Mouse (Mus musculus): ENCODE data around the gene Tsx. TPM values are rescaled to one million over a fixed set of nuclear protein-coding genes. Genes with fewer than 3 reads are reported as not detected.

The Tsx gene
- total RNA-seq (2012; rRNA removed), result 3.0 and 4.3 TPM in 2 replicates

DNA sequence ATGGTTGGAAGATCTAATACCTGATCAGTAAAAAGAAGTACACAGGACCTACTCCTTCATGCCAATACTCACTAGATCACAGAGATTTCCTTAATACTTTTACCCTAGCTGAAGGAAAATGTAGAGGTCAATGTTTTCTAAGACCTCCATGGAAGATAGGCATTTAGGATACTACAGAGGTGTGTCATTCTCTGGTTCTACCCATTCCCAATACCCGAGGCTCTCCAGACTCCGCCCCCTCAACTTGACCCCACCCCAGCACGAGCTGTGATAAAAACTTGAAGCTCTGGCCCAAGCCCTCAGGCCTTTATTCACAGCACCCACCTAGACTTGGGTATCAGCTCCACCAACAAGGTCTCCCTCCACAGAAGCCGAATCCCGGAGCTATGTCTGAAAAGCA lies at the start of gene Tsx:
Tsx (plus strand) TSS at position 301 of the 400 bp plus-strand sequence.
- H3K36me3 ChIP-seq (ENCODE audit: control insufficient read depth, insufficient read depth, low read length, poor library complexity, severe bottlenecking), result no peaks in the 10 kb centered on the region
- H3K9ac ChIP-seq (ENCODE audit: insufficient read depth, low read depth, low read length, poor library complexity, severe bottlenecking), result no peak within 1 kb of the TSS
- H3K4me1 ChIP-seq (ENCODE audit: control insufficient read depth in 2 of 2, insufficient read depth in 2 of 2, low read length in 2 of 2, poor library complexity in 1 of 2), result no peaks in the 10 kb centered on the region
- TF ChIP-seq CHD2 (IDR thresholded peaks at IDR 0.05; ENCODE audit: low read depth, low read length), result no peak
- TF ChIP-seq ZNF384 (IDR thresholded peaks at IDR 0.05; ENCODE audit: low read depth, low read length), result no peak
- no peak within 1 kb of the TSS for H3K4me3 ChIP-seq (ENCODE audit: insufficient read depth in 1 of 2, low read depth in 1 of 2, low read length in 2 of 2, poor library complexity in 1 of 2, severe bottlenecking in 1 of 2)
- no peak for DNase-seq (ENCODE audit: low read depth, low spot score)
- in situ Hi-C loops (cut with MboI; ENCODE audit: low sequenced_read_pairs in 2 of 2, unreplicated experiment in 2 of 2), result no loop called here
- H3K9me3 ChIP-seq (ENCODE audit: control insufficient read depth, insufficient read depth, low read depth, low read length), result no peaks in the 10 kb centered on the region
- no peak within 1 kb of the TSS for H3K27ac ChIP-seq (ENCODE audit: insufficient read depth, low read depth, low read length, poor library complexity, severe bottlenecking)

DNA sequence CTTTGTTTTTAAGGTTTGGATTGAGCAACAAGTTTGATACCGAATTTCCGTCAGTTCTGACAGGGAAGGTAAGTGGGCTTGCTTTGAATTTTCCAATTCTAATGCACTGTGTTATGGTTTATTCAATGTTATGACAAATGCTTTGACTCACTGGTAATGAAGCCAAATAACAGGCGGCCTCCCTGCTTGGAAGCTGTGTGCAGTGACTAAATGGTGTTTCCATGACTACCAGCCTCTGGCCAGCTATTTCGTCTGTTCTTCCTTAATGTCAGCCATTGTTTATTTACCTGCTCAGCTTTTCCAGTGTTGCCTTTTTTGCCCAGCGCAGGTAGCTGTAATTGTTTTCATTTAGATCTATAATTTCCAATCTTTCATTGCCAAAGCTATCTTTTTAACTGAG lies 48.1 kb upstream of the Tsx start:
- in situ Hi-C loops (cut with MboI; ENCODE audit: low sequenced_read_pairs in 2 of 2, unreplicated experiment in 2 of 2), result no loop called here
- no peak for TF ChIP-seq ZC3H11A (IDR thresholded peaks at IDR 0.05; ENCODE audit: borderline replicate concordance, low read depth, low read length)
- no peak for TF ChIP-seq ZNF384 (IDR thresholded peaks at IDR 0.05; ENCODE audit: low read depth, low read length)
- TF ChIP-seq MAFK (IDR thresholded peaks at IDR 0.05; ENCODE audit: insufficient read depth, low read depth, low read length), result no peak
- TF ChIP-seq CHD2 (IDR thresholded peaks at IDR 0.05; ENCODE audit: low read depth, low read length), result no peak
- no peak for TF ChIP-seq HCFC1 (IDR thresholded peaks at IDR 0.05; ENCODE audit: borderline replicate concordance, insufficient read depth, low read length)
- no peaks in the 10 kb centered on the region for H3K9me3 ChIP-seq (ENCODE audit: control insufficient read depth, insufficient read depth, low read depth, low read length)
- no peak overlapping the region for H3K9ac ChIP-seq (ENCODE audit: insufficient read depth, low read depth, low read length, poor library complexity, severe bottlenecking)
- no peaks in the 10 kb centered on the region for H3K4me1 ChIP-seq (ENCODE audit: control insufficient read depth in 2 of 2, insufficient read depth in 2 of 2, low read length in 2 of 2, poor library complexity in 1 of 2)
- H3K36me3 ChIP-seq (ENCODE audit: control insufficient read depth, insufficient read depth, low read length, poor library complexity, severe bottlenecking), result no peaks in the 10 kb centered on the region
- DNase-seq (ENCODE audit: low read depth, low spot score), result no peak
- no peak overlapping the region for H3K4me3 ChIP-seq (ENCODE audit: insufficient read depth in 1 of 2, low read depth in 1 of 2, low read length in 2 of 2, poor library complexity in 1 of 2, severe bottlenecking in 1 of 2)
- H3K27ac ChIP-seq (ENCODE audit: insufficient read depth, low read depth, low read length, poor library complexity, severe bottlenecking), result no peak overlapping the region

GRCm38 (mm10) chrX:103368650-103369049 lies 45.6 kb upstream of the Tsx start:
- H3K36me3 ChIP-seq (ENCODE audit: control insufficient read depth, insufficient read depth, low read length, poor library complexity, severe bottlenecking), result no peaks in the 10 kb centered on the region
- no peak for DNase-seq (ENCODE audit: low read depth, low spot score)
- no peaks in the 10 kb centered on the region for H3K4me1 ChIP-seq (ENCODE audit: control insufficient read depth in 2 of 2, insufficient read depth in 2 of 2, low read length in 2 of 2, poor library complexity in 1 of 2)
- H3K4me3 ChIP-seq (ENCODE audit: insufficient read depth in 1 of 2, low read depth in 1 of 2, low read length in 2 of 2, poor library complexity in 1 of 2, severe bottlenecking in 1 of 2), result no peak overlapping the region
- TF ChIP-seq ZNF384 (IDR thresholded peaks at IDR 0.05; ENCODE audit: low read depth, low read length) (no peak), HCFC1 (IDR thresholded peaks at IDR 0.05; ENCODE audit: borderline replicate concordance, insufficient read depth, low read length) (no peak), CHD2 (IDR thresholded peaks at IDR 0.05; ENCODE audit: low read depth, low read length) (no peak), MAFK (IDR thresholded peaks at IDR 0.05; ENCODE audit: insufficient read depth, low read depth, low read length) (no peak), ZC3H11A (IDR thresholded peaks at IDR 0.05; ENCODE audit: borderline replicate concordance, low read depth, low read length) (no peak)
- no peak overlapping the region for H3K9ac ChIP-seq (ENCODE audit: insufficient read depth, low read depth, low read length, poor library complexity, severe bottlenecking)
- in situ Hi-C loops (cut with MboI; ENCODE audit: low sequenced_read_pairs in 2 of 2, unreplicated experiment in 2 of 2), result no loop called here
- no peak overlapping the region for H3K27ac ChIP-seq (ENCODE audit: insufficient read depth, low read depth, low read length, poor library complexity, severe bottlenecking)
- no peaks in the 10 kb centered on the region for H3K9me3 ChIP-seq (ENCODE audit: control insufficient read depth, insufficient read depth, low read depth, low read length)

DNA sequence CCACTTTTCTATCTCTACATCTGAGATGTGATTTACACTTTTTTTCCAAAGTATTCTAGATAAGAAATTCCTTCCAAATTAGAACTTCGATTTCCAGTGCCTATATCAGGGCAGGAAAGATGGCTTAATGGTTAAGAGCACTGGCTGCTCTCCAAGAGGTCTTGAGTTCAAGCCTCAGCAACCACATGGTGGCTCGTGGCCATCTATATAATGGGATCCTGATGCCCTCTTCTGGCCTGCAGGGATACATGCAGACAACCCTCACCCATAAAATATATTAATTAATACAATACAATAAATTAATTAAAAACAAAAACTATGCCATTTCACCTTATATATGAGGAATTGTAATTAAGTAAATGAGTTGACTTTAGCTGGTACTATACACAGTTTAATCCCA lies 43.0 kb upstream of the Tsx start:
- Histone ChIP-seq H3K27ac (ENCODE audit: insufficient read depth, low read depth, low read length, poor library complexity, severe bottlenecking) (no peak overlapping the region), H3K36me3 (ENCODE audit: control insufficient read depth, insufficient read depth, low read length, poor library complexity, severe bottlenecking) (no peaks in the 10 kb centered on the region), H3K9me3 (ENCODE audit: control insufficient read depth, insufficient read depth, low read depth, low read length) (no peaks in the 10 kb centered on the region), H3K9ac (ENCODE audit: insufficient read depth, low read depth, low read length, poor library complexity, severe bottlenecking) (no peak overlapping the region), H3K4me1 (ENCODE audit: control insufficient read depth in 2 of 2, insufficient read depth in 2 of 2, low read length in 2 of 2, poor library complexity in 1 of 2) (no peaks in the 10 kb centered on the region), H3K4me3 (ENCODE audit: insufficient read depth in 1 of 2, low read depth in 1 of 2, low read length in 2 of 2, poor library complexity in 1 of 2, severe bottlenecking in 1 of 2) (no peak overlapping the region)
- no peak for DNase-seq (ENCODE audit: low read depth, low spot score)
- TF ChIP-seq HCFC1 (IDR thresholded peaks at IDR 0.05; ENCODE audit: borderline replicate concordance, insufficient read depth, low read length), result no peak
- TF ChIP-seq ZC3H11A (IDR thresholded peaks at IDR 0.05; ENCODE audit: borderline replicate concordance, low read depth, low read length), result peak; percentile 66
- in situ Hi-C loops (cut with MboI; ENCODE audit: low sequenced_read_pairs in 2 of 2, unreplicated experiment in 2 of 2), result loop anchor here in 1 of 2 experiments (5.0 kb wide), 1 partner anchor 89 kb away; no protein-coding TSS in a partner anchor

DNA sequence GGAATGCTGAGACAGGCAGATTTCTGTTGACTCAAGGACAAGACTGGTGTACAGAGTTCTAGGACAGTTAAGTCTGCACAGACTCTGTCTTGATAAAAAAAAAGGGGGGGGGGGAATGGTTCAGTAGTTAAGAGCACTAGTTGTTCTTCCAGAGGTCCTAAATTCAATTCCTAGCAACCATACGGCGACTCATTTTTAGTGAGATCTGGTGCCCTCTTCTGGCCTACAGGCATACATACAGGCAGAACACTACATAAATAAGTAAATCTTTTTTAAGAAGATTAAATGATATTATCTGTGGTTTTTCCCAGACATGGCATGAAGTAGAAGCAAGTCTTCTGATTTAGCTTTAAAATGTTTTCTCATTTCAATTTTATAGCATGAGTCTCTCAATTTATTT lies 42.6 kb upstream of the Tsx start:
- in situ Hi-C loops (cut with MboI; ENCODE audit: low sequenced_read_pairs in 2 of 2, unreplicated experiment in 2 of 2), result loop anchor here in 1 of 2 experiments (5.0 kb wide), 1 partner anchor 89 kb away; no protein-coding TSS in a partner anchor
- H3K4me1 ChIP-seq (ENCODE audit: control insufficient read depth in 2 of 2, insufficient read depth in 2 of 2, low read length in 2 of 2, poor library complexity in 1 of 2), result no peaks in the 10 kb centered on the region
- no peaks in the 10 kb centered on the region for H3K36me3 ChIP-seq (ENCODE audit: control insufficient read depth, insufficient read depth, low read length, poor library complexity, severe bottlenecking)
- no peak for TF ChIP-seq HCFC1 (IDR thresholded peaks at IDR 0.05; ENCODE audit: borderline replicate concordance, insufficient read depth, low read length)
- TF ChIP-seq CHD2 (IDR thresholded peaks at IDR 0.05; ENCODE audit: low read depth, low read length), result no peak
- no peak for TF ChIP-seq ZC3H11A (IDR thresholded peaks at IDR 0.05; ENCODE audit: borderline replicate concordance, low read depth, low read length)
- TF ChIP-seq ZNF384 (IDR thresholded peaks at IDR 0.05; ENCODE audit: low read depth, low read length), result no peak
- TF ChIP-seq MAFK (IDR thresholded peaks at IDR 0.05; ENCODE audit: insufficient read depth, low read depth, low read length), result no peak
- DNase-seq (ENCODE audit: low read depth, low spot score), result no peak
- no peaks in the 10 kb centered on the region for H3K9me3 ChIP-seq (ENCODE audit: control insufficient read depth, insufficient read depth, low read depth, low read length)
- H3K27ac ChIP-seq (ENCODE audit: insufficient read depth, low read depth, low read length, poor library complexity, severe bottlenecking), result no peak overlapping the region
- no peak overlapping the region for H3K9ac ChIP-seq (ENCODE audit: insufficient read depth, low read depth, low read length, poor library complexity, severe bottlenecking)
- H3K4me3 ChIP-seq (ENCODE audit: insufficient read depth in 1 of 2, low read depth in 1 of 2, low read length in 2 of 2, poor library complexity in 1 of 2, severe bottlenecking in 1 of 2), result no peak overlapping the region
